Mouse (Mus musculus) spleen, postnatal 14 days (tissue): ENCODE data around the gene Slc22a6.

Experiments used
- DNase-seq, 2 experiments: peaks; one replicate each; pipeline ENCODE4 v3.0.0; 2021 to 2022; ENCODE audit warnings: low spot score in 2 of 2

Slc22a6 gene

DNA sequence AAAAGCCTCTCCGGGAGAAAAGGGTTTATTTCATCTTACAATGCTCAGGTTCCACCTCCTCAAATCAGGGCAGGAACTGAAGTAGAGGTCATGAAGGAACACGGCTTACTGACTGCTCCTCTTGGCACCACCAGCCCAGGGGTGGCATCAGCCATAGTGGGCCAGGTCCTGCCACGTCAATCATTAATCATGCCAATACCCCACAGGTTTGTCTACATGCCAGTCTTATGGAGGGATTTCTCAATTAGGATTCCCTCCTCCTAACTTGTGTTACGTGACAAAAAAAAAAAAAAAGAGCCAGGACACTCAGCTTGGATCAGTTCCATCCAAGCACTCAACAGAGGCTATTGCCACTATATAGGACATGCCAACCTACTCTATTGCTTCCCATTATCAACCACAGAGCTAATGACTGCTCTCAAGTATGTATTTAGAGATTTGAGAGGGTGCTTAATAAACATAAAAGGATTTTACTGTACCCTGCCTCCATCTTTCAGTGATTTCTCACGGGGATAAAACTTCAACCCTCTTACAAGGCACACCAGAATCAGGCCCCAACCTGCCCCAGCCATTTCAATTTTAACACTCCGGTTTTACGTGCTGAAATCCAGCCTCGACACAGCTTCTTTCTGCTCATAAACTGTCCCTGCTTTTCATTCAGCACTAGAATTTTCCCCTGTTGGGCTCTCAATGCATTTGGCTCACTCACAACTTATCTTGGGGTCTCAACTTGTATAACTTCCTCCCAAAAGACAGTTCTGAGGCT lies 6.3 kb upstream of the Slc22a6 start:
- no peak for DNase-seq

DNA sequence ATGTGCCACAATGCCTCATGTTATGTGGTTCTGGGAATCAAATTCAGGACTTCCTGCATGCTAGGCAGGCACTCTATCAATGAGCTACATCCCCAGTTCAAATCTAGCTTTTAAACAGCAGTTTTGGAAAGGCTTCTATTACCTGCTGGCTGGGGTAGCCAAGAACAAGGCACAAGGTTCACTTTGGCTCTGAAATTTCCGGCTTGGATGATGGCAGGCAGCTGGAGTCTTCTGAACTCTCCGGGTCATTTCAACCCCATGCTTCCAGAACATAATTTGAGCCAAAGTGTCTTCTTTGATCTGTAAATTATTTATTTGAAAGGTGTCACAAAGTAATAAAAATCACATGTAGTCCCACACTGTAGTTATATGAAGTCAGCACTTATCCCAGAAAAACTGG lies 4.7 kb upstream of the Slc22a6 start:
- no peak for DNase-seq

DNA sequence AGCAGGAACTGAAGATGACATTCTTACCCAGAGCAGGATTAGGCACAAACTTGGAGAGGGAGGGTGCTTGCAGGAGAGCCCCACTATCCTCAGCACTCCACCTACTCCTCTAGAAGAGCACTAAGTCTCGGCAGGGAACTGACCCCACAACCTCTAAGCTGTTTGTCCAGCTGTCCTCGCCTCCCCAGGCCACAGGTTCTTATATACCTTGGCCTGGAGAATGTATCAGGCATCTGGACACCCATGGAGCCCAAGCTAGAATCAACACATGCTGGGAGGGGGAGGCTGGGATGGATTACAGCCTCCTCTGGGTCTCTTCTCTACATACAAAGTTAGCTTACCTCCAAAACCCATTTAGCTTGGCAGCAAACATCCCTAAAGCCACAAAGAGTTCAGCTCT lies 3.5 kb upstream of the Slc22a6 start:
- no peak for DNase-seq

DNA sequence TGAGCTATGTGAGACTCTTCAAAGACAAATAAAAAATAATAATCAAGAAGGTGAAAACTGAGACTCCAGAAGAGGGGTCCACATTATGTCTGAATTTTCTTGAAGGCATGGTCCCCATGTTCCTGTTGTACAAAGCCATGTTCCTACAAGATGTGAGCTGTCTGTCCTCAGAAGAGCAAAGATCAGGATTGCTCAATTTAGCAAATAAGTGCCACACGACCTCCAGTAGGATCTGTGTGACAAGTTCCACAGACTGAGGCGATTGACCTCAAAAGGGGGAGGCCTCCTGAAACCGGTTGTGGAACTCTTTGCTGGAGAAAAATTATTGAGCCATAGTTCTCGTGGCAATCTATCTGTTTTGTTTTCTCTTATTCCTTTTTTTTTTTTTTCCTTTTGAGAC lies 1.5 kb upstream of the Slc22a6 start:
- DNase-seq = no peak

DNA sequence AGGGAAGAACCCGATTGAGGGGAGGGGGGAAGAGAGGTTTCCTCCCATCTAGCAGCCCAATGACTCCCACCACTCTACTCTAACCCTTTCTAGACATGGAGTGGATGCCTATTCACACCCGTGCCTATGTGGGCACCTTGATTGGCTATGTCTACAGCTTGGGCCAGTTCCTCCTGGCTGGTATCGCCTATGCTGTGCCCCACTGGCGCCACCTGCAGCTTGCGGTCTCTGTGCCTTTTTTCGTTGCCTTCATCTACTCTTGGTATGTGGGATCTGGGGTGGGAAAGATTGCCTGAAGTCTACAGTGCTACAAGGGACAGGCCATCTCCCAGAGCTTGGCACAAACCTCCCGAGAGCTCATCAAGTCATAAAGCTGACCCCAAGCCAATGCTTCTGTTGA lies 3.3 kb downstream of the Slc22a6 start:
- no peak for DNase-seq

DNA sequence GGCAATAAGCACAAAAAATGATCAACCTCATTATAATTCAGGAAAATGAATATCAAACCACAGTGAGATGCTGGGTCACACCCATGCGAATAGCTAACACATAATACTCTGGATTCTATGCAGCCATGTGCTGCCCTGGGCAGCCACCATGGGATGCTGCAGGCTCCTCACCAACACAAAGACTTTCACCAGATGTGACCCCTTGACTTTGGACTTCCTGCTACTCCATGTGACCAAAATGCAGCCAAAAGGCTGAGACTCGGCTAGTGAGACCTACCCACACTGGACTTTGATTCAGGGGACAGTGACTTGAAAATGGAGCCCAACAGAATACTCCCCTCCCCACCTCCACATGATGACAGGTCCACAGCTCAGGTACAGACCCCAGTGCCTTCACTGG lies 12.4 kb downstream of the Slc22a6 start:
- no peak for DNase-seq

DNA sequence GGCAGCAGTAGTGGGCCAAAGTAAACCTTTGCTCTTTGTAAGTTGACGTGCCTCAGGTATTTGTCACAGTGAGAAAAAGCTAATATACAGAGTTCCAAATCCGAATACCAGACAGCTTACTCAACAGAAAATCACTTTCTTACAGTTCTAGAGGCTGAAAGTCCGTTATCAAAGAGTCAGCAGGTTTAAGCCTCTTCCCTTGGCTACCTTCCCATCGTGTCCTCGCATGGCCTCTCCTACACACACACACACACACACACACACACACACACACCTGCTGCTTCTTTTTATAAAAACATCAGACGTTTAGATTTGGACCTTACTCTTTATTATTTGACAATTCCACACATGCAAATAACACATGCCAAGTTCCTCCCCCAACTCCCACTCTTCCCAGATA lies 13.0 kb downstream of the Slc22a6 start:
- DNase-seq = no peak

DNA sequence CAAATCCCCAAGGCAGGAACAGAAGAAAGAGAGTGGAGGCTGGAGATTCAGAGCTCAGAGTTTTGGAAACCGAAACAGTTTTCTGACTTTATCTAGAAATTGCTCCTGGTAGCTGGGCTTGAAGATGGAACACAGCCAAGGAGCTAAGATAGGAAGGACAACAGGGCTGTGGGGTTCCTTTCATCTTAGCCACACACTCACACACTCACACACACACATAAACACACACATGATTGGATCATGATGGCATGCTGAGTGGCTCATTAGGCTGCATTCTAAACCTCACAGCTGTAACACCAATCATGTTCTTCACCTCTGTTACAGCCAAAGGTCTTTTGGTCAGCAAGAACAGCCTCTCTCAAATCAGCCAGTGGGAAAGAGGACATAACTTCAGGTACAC lies 14.2 kb downstream of the Slc22a6 start:
- DNase-seq = no peak

DNA sequence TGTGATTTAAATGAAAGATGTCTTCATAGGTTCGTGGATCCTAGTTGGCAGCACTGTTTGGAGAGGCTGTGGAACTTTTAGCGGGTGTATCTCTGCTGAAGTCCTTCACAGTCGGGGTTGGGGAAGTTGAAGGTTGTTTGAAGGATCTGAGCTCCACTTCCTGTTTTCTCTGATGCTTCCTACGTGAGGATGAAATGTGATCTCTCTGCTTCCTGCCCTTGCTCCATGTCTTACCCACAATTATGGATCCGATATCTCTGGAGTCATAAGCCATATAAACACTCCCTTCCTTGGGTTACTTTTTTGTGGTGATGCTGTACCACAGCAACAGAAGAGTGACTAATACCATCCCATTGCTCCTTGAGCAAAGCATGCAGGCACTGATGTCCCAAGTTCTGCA lies 24.2 kb downstream of the Slc22a6 start:
- no peak for DNase-seq

DNA sequence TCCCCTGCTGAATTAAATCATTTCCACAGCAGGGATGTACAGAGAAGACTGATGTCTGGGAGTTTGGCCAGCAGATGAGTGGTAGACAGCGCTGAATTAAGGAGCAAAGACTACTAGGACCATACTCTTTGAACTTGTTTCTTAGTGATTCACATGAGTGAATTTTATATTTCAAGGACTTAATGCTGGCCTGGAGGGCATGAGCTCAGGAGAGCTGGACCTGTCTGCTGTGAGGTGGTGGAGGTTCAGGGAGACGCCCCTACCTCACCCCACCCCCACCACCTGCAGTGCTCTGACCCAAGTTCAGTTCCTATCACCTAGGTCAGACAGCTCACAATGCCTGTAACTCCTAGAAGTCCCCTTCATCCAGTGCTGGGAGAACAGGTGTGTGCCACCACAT lies 28.6 kb downstream of the Slc22a6 start:
- DNase-seq = no peak

DNA sequence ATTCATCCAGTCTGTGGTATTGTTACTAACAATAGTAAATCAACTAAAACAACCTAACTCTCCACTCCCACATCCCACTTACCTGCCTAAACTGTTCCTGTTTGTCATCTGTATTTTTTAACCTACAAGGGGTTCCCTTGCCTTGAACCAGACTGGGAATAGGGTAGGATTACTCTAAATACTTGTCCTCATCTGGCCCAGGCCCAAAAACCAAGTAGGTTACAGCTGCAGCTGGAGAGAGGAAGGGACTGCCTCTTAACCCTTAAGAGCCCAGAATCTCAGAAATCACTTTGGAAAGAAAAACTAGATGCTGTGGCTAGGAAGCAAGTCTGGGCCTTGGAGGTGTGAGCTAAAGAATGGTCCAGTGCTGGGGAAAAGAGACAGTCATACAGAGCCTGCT lies 38.0 kb downstream of the Slc22a6 start:
- no peak for DNase-seq

DNA sequence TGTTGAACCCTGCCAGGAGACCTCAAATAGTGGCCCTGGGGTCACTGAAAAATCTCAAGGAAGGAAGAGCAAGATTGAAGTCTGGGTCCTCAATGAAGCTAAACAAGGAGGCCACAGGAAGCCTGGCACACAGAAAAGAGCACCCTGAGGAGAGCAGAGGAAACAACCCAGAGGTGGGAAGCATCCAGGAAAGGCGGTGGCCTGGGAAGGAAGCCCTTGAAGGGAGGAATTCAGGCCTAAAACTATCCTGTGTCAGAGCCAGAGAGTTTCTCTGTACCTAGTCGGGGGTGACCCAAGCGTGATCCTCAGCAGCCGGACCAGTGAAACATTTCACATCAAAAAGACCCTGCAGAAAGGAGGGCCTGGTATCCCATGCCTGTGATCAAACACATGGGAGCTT lies 38.5 kb downstream of the Slc22a6 start:
- DNase-seq = no peak

DNA sequence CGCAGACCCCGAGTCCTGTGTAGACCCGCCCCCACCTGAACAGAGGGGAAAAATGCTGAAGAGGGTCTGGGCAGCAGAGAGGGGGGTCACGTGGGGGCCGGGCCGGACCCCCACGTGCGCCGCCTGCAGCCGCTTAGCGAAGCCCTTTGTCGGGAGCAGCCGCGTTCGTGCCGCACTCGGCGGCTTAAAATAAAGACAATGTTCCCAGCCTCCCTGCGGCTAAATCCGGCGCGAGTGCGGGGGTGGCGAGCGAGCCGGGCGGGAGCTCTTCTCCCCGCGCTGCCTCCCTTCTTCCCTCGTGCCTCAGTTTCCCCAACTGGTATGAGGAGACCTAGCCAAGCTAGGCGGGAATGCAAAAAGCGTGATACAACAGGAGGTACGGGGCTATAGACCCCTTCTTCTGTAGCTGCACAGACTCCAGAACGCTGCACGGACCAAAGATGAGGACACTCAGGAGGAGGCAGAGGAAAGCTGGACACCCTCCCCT lies 44.0 kb downstream of the Slc22a6 start:
- DNase-seq = no peak

DNA sequence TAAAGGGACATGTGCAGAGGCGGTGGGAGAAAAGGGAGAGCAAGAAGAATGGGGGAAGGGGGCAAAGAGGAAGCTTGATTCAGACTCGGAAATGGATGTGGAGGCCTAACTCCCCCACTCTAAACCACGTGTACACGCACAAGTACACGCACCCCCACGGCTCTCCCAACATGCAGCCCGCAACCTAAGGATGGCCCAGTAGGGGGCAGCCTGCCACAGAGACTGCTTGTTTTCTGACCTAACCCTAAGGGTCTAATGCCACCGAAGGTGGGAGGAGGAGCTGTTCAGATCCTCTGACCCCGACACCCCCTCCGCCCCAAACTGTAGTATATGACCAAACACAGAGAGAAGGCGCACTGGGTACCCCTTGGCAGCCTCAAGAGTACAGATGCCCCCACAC lies 44.5 kb downstream of the Slc22a6 start:
- peak in 1 of 2 experiments; percentile 29 for DNase-seq

DNA sequence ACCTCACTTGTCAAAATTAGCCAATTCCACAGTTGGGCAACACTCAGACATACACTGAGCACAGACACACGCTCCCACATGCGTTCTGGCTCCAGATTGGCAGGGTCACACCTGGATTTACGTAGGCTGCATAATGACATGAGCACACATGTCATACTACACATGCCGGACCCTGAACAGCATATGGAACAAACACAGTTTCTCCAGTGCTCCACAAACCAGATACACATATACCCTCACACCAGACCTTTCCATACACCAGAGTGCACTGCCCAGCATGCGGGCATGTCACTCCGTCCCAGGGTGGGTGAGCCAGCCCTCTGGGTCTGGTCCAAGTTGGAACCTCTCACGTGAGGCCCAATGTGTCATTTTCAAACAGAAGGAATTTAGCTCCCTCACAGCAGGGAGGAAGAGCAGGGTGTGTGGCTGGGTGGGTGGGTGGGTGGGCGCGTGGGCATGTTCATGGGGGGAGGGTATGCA lies 45.6 kb downstream of the Slc22a6 start, which contains the start of gene Chrm1:
TSS of gene Chrm1 (plus strand) at position 430 of the 480 bp plus-strand sequence.
- DNase-seq = no peak

DNA sequence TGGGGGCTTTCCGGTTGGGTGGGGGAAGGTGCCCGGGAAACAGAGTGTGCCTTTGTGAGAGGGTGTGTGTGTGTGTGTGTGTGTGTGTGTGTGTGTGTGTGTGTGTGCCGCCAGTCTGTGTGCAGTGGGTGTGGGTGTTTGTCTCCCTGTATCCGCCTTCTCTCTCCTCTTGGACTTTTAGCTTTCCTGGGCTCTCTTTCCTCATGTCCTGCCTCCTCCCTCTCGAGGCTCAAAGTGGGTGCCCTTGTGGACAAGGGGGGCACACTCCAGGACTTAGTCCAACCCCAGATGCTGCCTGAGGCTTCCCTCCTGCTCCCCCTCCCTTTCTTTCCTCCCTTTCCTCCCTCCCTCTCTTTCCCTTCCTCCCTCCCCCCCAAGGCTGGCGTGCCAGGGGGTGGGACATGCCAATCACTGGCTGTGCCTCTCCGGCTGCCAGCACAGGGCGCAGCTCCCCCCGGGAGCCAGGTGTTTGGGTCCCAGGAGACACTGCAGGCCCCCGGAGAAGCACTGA lies 46.1 kb downstream of the Slc22a6 start:
- DNase-seq = no peak

DNA sequence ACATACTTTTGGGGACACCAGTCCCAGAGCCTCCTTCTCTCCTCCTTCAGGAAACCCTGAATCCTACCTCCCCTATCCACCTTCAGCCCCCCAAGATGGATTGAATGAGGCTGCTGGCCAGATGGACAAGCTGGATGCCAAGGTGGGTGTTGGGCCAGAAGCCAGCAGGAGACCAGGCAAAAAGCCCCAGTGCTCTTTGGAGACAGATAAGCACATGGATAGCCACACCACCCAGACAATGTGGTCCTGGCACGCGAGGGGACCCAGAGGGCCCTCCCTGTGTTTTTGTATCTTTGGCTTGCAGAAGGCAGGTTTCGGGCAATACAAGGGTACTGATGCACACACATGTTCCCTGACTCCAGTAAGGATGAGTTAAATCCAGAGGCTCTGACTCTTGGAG lies 47.0 kb downstream of the Slc22a6 start:
- DNase-seq = no peak

DNA sequence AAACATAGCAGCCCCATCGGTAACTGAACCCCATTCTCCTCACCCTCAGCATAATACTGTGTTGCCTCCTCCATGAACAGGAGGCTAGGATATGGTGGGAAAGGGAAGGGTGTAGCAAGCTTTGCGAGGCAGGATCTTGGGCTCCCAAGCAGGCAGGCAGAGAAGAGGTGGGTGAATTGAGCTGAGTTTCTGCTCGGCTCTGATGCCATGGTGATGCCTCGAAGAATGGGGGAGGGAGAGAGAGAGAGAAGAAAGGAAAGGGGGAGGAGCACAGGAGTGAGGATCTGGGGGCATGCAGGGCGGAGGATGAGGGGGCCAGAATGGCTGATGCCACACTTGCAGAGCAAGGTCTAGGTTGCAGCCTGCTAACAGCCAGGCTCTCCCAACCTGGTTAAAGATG lies 47.9 kb downstream of the Slc22a6 start:
- DNase-seq = no peak

DNA sequence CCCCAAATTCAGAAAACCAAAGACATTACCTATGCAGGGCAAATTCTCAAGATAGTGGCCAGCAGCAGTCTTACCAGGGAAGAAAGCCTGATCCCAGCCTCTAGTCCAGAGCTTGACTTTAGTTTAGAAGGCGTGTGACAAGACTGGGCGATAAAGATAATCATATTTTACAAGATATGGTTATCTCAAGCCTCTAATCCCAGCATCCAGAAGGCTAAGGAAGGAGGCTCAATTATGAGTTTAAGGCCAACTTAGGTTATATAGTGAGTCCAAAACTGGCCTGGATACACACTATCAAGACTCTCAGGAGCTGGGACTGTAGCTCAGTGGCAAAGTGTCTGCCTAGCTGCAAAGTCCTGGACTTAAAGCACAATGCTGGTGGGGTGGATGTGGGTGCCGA lies 55.0 kb downstream of the Slc22a6 start:
- no peak for DNase-seq

DNA sequence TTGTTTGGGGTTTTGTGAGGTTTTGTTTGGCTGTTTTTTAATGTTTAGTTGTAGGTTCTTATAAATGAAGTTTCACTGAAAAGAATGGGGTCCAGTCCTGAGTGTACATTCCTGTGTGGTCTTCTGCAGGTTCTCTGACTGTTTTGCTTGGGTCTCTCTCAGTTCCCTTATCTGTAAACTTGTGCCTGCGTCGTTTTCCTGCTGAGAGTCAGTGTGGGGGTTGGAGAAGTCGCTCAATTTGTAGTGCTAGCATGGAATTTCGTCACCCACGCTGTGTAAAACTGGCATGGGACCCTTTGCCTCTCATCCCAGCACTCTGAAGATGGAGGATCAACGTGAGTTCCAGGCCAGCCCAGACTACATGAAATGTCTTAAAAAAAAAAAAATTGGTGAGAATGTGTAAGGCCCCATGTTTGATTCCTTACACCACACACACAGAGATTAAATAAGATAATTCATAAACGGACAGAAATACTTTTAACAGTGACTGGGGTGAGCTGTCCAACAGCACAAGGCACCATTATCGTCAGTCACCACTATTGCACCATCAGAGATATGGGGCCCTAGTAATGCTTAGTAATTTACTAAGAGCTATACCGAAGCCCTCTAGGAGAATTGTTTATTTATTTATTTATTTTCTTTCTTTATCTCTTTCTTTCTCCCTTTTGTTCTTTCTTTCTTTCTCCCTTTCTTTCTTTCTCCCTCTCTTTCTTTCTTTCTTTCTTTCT lies 55.7 kb downstream of the Slc22a6 start:
- no peak for DNase-seq
